Mouse (Mus musculus) forebrain, postnatal 0 days (tissue): ENCODE results near the gene Nwd2. TPM values are rescaled to one million over a fixed set of nuclear protein-coding genes. Genes with fewer than 3 reads are reported as not detected.

Experiments used
- ATAC-seq: fragments of 200-750 bp; cut with Nextera tagmentation; 2 replicates; pipeline ENCODE4 v1.8.0; 2017; ENCODE audit warnings: mild to moderate bottlenecking, moderate library complexity
- DNase-seq: peaks from one replicate; pipeline ENCODE4 v3.0.0-alpha.2; 2015
- H3K27ac ChIP-seq: fragments of 300-500 bp; sonication (generic); 2 replicates; pipeline ENCODE4 v1.5.1; 2014; ENCODE audit warnings: low read depth, mild to moderate bottlenecking, antibody characterized with exemption, low read length, moderate library complexity, mixed read lengths
- H3K27me3 ChIP-seq: fragments of 300-500 bp; sonication (generic); 2 replicates; pipeline ENCODE4 v1.6.1; 2014; ENCODE audit warnings: mild to moderate bottlenecking, low read length, mixed read lengths; ENCODE audit not compliant: insufficient read depth
- H3K36me3 ChIP-seq: fragments of 300-500 bp; sonication (generic); 2 replicates; pipeline ENCODE4 v1.6.1; 2014; ENCODE audit warnings: mild to moderate bottlenecking, moderate library complexity; ENCODE audit not compliant: insufficient read depth
- H3K4me1 ChIP-seq: fragments of 300-500 bp; sonication (generic); 2 replicates; pipeline ENCODE4 v1.6.1; 2014; ENCODE audit warnings: antibody characterized with exemption; ENCODE audit not compliant: insufficient read depth
- H3K4me2 ChIP-seq: fragments of 300-500 bp; sonication (generic); 2 replicates; pipeline ENCODE4 v1.6.1; 2014; ENCODE audit warnings: low read depth, mild to moderate bottlenecking, moderate library complexity
- H3K4me3 ChIP-seq: fragments of 300-500 bp; sonication (generic); 2 replicates; pipeline ENCODE4 v1.5.1; 2014; ENCODE audit warnings: low read depth, low read length, mixed read lengths
- H3K9ac ChIP-seq: fragments of 300-500 bp; sonication (generic); 2 replicates; pipeline ENCODE4 v1.6.1; 2014; ENCODE audit warnings: mild to moderate bottlenecking
- H3K9me3 ChIP-seq: fragments of 300-500 bp; sonication (generic); 2 replicates; pipeline ENCODE4 v1.6.1; 2016; ENCODE audit warnings: low read length
- CTCF ChIP-seq: sonication (generic); IDR thresholded peaks from 2 replicates; pipeline ENCODE4 v1.5.1; 2016; ENCODE audit warnings: antibody characterized with exemption, control low read depth, low read depth
- WGBS: fragments of 180-500 bp; shearing (Covaris S2); extraction: QIAGEN DNeasy Blood & Tissue Kit; methylation state at CpG from one replicate; pipeline ENCODE4 v1.1.7; 2014; 5-methylcytosine and 5-hydroxymethylcytosine counted together
- polyA plus RNA-seq: library from polyadenylated mRNA; unstranded; fragments of >200 nt; fragmentation: Nextera tagmentation; extraction: Ambion mirVana; gene quantifications from 2 replicates; pipeline ENCODE4 v1.2.1, GENCODE M21; 2015
- total RNA-seq: library from RNA; depleted of rRNA; stranded (reverse); fragments of >200 nt; gene quantifications from 2 replicates; pipeline ENCODE4 v1.2.3, GENCODE M21; 2014

Nwd2 gene
- total and polyA plus RNA-seq, 2 experiments from 2014 or later = 16.5 to 33.4 TPM

GRCm38 (mm10) chr5:63648187-63648586 is 715 bp upstream of the Nwd2 start:
- Histone ChIP-seq H3K4me2 (no peak overlapping the region), H3K4me3 (no peak overlapping the region)

GRCm38 (mm10) chr5:63649533-63650464 is 897 bp downstream of the Nwd2 start:
- Histone ChIP-seq H3K4me1 (no peaks in the 10 kb centered on the region), H3K27me3 (no peaks in the 10 kb centered on the region), H3K9me3 (no peaks in the 10 kb centered on the region), H3K27ac (peak overlapping the region; percentile 35; the same call in 1 of the 2 replicates), H3K4me3 (peak overlapping the region; percentile 61), H3K4me2 (peak overlapping the region; percentile 99), H3K9ac (peak overlapping the region; percentile 63), H3K36me3 (no peaks in the 10 kb centered on the region)
- ATAC-seq (peak; percentile 46), DNase-seq (peak; percentile 39)
- TF ChIP-seq CTCF = no peak
- 2% methylated on average over 83 of the region's 83 CpGs for WGBS

More at GRCm38 (mm10) chr5:63648187-63648586, 715 bp upstream of the Nwd2 start:
- Histone ChIP-seq H3K9me3 (no peaks in the 10 kb centered on the region), H3K9ac (no peak overlapping the region), H3K27me3 (no peaks in the 10 kb centered on the region), H3K27ac (no peak overlapping the region), H3K36me3 (no peaks in the 10 kb centered on the region), H3K4me1 (no peaks in the 10 kb centered on the region)
- 38% methylated on average over 2 of the region's 2 CpGs for WGBS
- ATAC-seq (peak; percentile 85), DNase-seq (peak; percentile 64)
- peak; percentile 77 for TF ChIP-seq CTCF

DNA sequence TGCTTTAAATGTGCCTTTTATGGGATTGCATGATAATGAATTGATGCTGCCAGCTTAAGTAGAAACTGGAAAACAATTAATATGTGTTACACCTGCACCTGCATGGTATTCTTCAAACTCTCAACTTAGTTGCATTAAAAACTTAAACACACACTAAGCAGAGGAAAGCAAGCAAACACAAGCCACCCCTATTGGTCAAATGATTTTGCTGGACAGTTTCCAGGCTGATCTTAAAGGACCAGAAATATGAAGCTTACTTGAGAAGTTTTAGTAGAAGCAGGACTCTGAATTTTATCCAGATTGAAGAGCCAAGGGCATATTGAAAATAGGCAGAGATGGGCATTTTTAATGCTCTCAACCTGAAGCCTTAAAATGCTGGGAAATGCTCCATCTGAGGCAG is 2.9 kb downstream of the Nwd2 start:
- TF ChIP-seq CTCF = no peak
- H3K27ac ChIP-seq = no peak overlapping the region
- H3K4me1 ChIP-seq = no peaks in the 10 kb centered on the region
- ATAC-seq = no peak
- no peaks in the 10 kb centered on the region for H3K9me3 ChIP-seq
- H3K36me3 ChIP-seq = no peaks in the 10 kb centered on the region
- H3K4me2 ChIP-seq = peak overlapping the region; percentile 99
- no peak overlapping the region for H3K9ac ChIP-seq
- peak overlapping the region; percentile 61 for H3K4me3 ChIP-seq
- no peaks in the 10 kb centered on the region for H3K27me3 ChIP-seq
- DNase-seq = peak; percentile 12

GRCm38 (mm10) chr5:63652705-63653104 is 3.8 kb downstream of the Nwd2 start:
- 79% methylated on average over 2 of the region's 2 CpGs for WGBS
- no peaks in the 10 kb centered on the region for H3K36me3 ChIP-seq
- no peak for TF ChIP-seq CTCF
- ATAC-seq = no peak
- H3K27me3 ChIP-seq = no peaks in the 10 kb centered on the region
- H3K27ac ChIP-seq = no peak overlapping the region
- no peaks in the 10 kb centered on the region for H3K4me1 ChIP-seq
- no peak for DNase-seq
- H3K9me3 ChIP-seq = no peaks in the 10 kb centered on the region
- H3K4me2 ChIP-seq = peak overlapping the region; percentile 99; the same call in 1 of the 2 replicates
- H3K9ac ChIP-seq = no peak overlapping the region
- H3K4me3 ChIP-seq = peak overlapping the region; percentile 9; the same call in 1 of the 2 replicates

DNA sequence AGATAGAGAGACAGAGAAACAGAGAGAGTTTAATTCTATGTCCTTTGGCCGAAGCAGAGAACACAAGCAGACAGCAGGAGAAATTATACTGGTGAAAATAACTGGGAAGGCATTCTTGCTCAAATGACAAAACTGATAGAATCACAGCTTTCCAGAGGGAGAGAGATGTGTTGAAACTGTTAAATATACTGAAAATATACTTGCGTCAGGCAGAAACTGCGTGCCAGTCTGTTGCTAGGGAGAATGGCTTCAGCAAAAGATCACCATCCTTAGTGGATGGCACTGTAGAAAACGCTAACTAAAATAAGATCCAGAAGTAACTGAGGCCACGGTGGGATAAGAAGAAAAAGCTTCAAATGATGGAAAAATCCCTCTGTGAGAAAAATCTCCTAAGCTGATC is 18.0 kb downstream of the Nwd2 start:
- no peak for TF ChIP-seq CTCF
- ATAC-seq (peak; percentile 72; the same call in 1 of the 2 replicates), DNase-seq (peak; percentile 25)
- H3K4me2 ChIP-seq = no peak overlapping the region
- no peak overlapping the region for H3K27ac ChIP-seq
- no peak overlapping the region for H3K4me3 ChIP-seq
- no peaks in the 10 kb centered on the region for H3K4me1 ChIP-seq
- H3K9ac ChIP-seq = no peak overlapping the region
- no peaks in the 10 kb centered on the region for H3K27me3 ChIP-seq
- 70% methylated on average over 5 of the region's 5 CpGs for WGBS
- no peaks in the 10 kb centered on the region for H3K9me3 ChIP-seq
- H3K36me3 ChIP-seq = no peaks in the 10 kb centered on the region

DNA sequence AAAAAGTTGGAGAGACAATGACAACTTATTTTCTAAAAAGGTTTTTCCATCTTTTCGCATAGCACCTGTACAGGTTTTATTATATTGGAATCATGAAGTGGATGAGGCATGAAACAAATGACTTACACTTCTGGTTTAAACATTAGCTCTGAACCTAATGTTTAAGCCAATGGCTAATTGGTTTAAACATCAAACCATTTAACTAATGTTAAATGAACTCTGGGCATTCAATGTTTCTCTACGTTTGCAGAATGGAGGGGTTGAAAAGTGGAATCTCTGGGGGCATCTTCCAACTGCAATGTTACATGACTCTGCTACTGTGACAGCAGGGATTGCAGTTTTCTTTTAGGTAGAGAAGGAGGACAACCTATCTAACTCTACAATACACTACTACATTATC is 27.0 kb downstream of the Nwd2 start:
- H3K4me3 ChIP-seq = no peak overlapping the region
- H3K9ac ChIP-seq = no peak overlapping the region
- H3K27me3 ChIP-seq = no peaks in the 10 kb centered on the region
- H3K27ac ChIP-seq = no peak overlapping the region
- no peaks in the 10 kb centered on the region for H3K36me3 ChIP-seq
- no peak overlapping the region for H3K4me2 ChIP-seq
- no peaks in the 10 kb centered on the region for H3K4me1 ChIP-seq
- H3K9me3 ChIP-seq = no peaks in the 10 kb centered on the region
- 89% methylated on average over 2 of the region's 2 CpGs for WGBS
- no peak for DNase-seq
- no peak for ATAC-seq
- no peak for TF ChIP-seq CTCF

GRCm38 (mm10) chr5:63689084-63689483 is 40.2 kb downstream of the Nwd2 start:
- peak; percentile 15 for DNase-seq
- H3K27ac ChIP-seq = no peak overlapping the region
- no peaks in the 10 kb centered on the region for H3K27me3 ChIP-seq
- no peak overlapping the region for H3K4me3 ChIP-seq
- TF ChIP-seq CTCF = no peak
- H3K9ac ChIP-seq = no peak overlapping the region
- H3K4me1 ChIP-seq = no peaks in the 10 kb centered on the region
- WGBS = 71% methylated on average over 1 of the region's 1 CpGs
- H3K4me2 ChIP-seq = no peak overlapping the region
- no peaks in the 10 kb centered on the region for H3K36me3 ChIP-seq
- no peaks in the 10 kb centered on the region for H3K9me3 ChIP-seq
- ATAC-seq = peak; percentile 42
